In genomic region chr13:24604761-24605591, GRCm38 (mm10) we compare ENCODE assay signal across 8 mouse cellular contexts. TPM values are rescaled to one million over a fixed set of nuclear protein-coding genes. Genes with fewer than 3 reads are reported as not detected.
A peak's percentile ranks its signal among the peaks of the same experiment; 100 is the strongest.
DNase-seq lines count a peak whose midpoint lies in the region; ATAC-seq and TF ChIP-seq lines count a peak whose summit lies in the region.

No protein-coding gene starts in this region.

- peak overlapping the region; percentile 15; the same call in 1 of the 2 replicates for H3K27ac ChIP-seq in heart, embryonic 11.5 days (ENCODE audit: low read depth, low read length)
- H3K27ac ChIP-seq in embryonic facial prominence, embryonic 10.5 days (replicated peaks) = peak overlapping the region; percentile 89
- H3K27ac ChIP-seq in hindbrain, postnatal 0 days = peak overlapping the region; percentile 36

- H3K9me3 ChIP-seq in heart, embryonic 11.5 days (replicated peaks; ENCODE audit: control insufficient read depth, low read length) = no peaks in the 10 kb centered on the region
- H3K9me3 ChIP-seq in embryonic facial prominence, embryonic 10.5 days = no peaks in the 10 kb centered on the region
- H3K9me3 ChIP-seq in hindbrain, postnatal 0 days (ENCODE audit: low read length) = no peaks in the 10 kb centered on the region

- H3K4me2 ChIP-seq in heart, embryonic 11.5 days = peak overlapping the region; percentile 47
- H3K4me2 ChIP-seq in hindbrain, postnatal 0 days (ENCODE audit: low read depth, low read length) = peak overlapping the region; percentile 55

- H3K27me3 ChIP-seq in heart, embryonic 11.5 days (ENCODE audit: control insufficient read depth, insufficient read depth, low read length) = no peaks in the 10 kb centered on the region
- H3K27me3 ChIP-seq in embryonic facial prominence, embryonic 10.5 days (replicated peaks; ENCODE audit: low read depth, poor library complexity, severe bottlenecking) = peaks cover 6% of the 10 kb centered on the region; the same call in 1 of the 2 replicates
- H3K27me3 ChIP-seq in hindbrain, postnatal 0 days (ENCODE audit: insufficient read depth, low read length) = no peaks in the 10 kb centered on the region

- no peak for DNase-seq in heart, postnatal 4 days
- DNase-seq in embryonic facial prominence, embryonic 10.5 days (ENCODE audit: low spot score) = peak; percentile 72
- DNase-seq in hindbrain, postnatal 0 days (ENCODE audit: low spot score) = peak; percentile 47
- DNase-seq in lung, postnatal 4 days = peak; percentile 59 to 72
- DNase-seq in spleen, postnatal 10 days (ENCODE audit: low spot score in 2 of 2) = peak; percentile 44 to 79
- DNase-seq in urinary bladder, adult 18-20 months (ENCODE audit: low spot score in 2 of 2) = no peak
- DNase-seq in frontal cortex, postnatal 14 days (ENCODE audit: low spot score in 2 of 2) = no peak

- ATAC-seq in heart, embryonic 11.5 days (replicated peaks; ENCODE audit: insufficient number of reproducible peaks, low FRiP score, low TSS enrichment) = no peak
- ATAC-seq in hindbrain, postnatal 0 days = peak; percentile 75

- peak overlapping the region; percentile 47; the same call in 1 of the 2 replicates for H3K9ac ChIP-seq in heart, embryonic 11.5 days (ENCODE audit: low read depth, low read length)
- no peak overlapping the region; the same call in 1 of the 2 replicates for H3K9ac ChIP-seq in hindbrain, postnatal 0 days (replicated peaks; ENCODE audit: low read length)

- WGBS in heart, embryonic 11.5 days (ENCODE audit: insufficient replicate concordance) = 8% methylated on average over 20 of the region's 20 CpGs
- under 1% methylated on average over 20 of the region's 20 CpGs for WGBS in embryonic facial prominence, embryonic 10.5 days
- WGBS in hindbrain, postnatal 0 days = 5% methylated on average over 20 of the region's 20 CpGs

- no peaks in the 10 kb centered on the region for H3K36me3 ChIP-seq in heart, embryonic 11.5 days (ENCODE audit: control insufficient read depth, insufficient read depth, low read length)
- H3K36me3 ChIP-seq in embryonic facial prominence, embryonic 10.5 days (replicated peaks) = no peaks in the 10 kb centered on the region
- no peaks in the 10 kb centered on the region for H3K36me3 ChIP-seq in hindbrain, postnatal 0 days (ENCODE audit: insufficient read depth, low read length)

- H3K4me1 ChIP-seq in heart, embryonic 11.5 days (ENCODE audit: control insufficient read depth, insufficient read depth, low read length) = peaks cover 22% of the 10 kb centered on the region
- peaks cover 36% of the 10 kb centered on the region for H3K4me1 ChIP-seq in embryonic facial prominence, embryonic 10.5 days
- 0 out of 2 replicates have a peak, but pooled peaks cover 8% of the 10 kb centered on the region for H3K4me1 ChIP-seq in hindbrain, postnatal 0 days (ENCODE audit: insufficient read depth, low read length)

- no peak for TF ChIP-seq CTCF in hindbrain, postnatal 0 days (IDR thresholded peaks at IDR 0.05; ENCODE audit: low read depth)

- peak overlapping the region; percentile 20; the same call in 1 of the 2 replicates for H3K4me3 ChIP-seq in heart, embryonic 11.5 days (ENCODE audit: low read depth, low read length)
- H3K4me3 ChIP-seq in embryonic facial prominence, embryonic 10.5 days = peak overlapping the region; percentile 52
- H3K4me3 ChIP-seq in hindbrain, postnatal 0 days (ENCODE audit: low read length) = peak overlapping the region; percentile 23

RNA-seq across cellular contexts. Expression of gene Ripor2, which starts 23.0 kb away (rescaled TPM):
- 5.8 and 6.5 TPM in 2 replicates for polyA plus RNA-seq in heart, embryonic 11.5 days (2014; fragmentation: Nextera tagmentation; extraction: Ambion mirVana)
- total RNA-seq in heart, postnatal 4 days (2021) = 10 to 100 TPM; 25.4 to 27.5 TPM
- 2.3 and 2.6 TPM in 2 replicates for polyA plus RNA-seq in embryonic facial prominence, embryonic 10.5 days (2016; fragmentation: Nextera tagmentation; extraction: Ambion mirVana)
- total RNA-seq in hindbrain, postnatal 0 days (2014; rRNA removed) = 32.9 and 34.8 TPM in 2 replicates
- 12.5 and 13.1 TPM in 2 replicates for polyA plus RNA-seq in hindbrain, postnatal 0 days (2015; fragmentation: Nextera tagmentation; extraction: Ambion mirVana)

Comparison
In these comparisons a context has a peak if more than half of its experiments do, and no peak if none do; other contexts are left out.
1. H3K27ac ChIP-seq: peak in every context shown above with its lines; median percentile 89 in embryonic facial prominence, embryonic 10.5 days; 36 in hindbrain, postnatal 0 days; 15 in heart, embryonic 11.5 days.
2. DNase-seq: peak in embryonic facial prominence, embryonic 10.5 days (single experiment), hindbrain, postnatal 0 days (single experiment), lung, postnatal 4 days (2 of 2) and spleen, postnatal 10 days (2 of 2); none in heart, postnatal 4 days (single experiment), urinary bladder, adult 18-20 months (0 of 2) and frontal cortex, postnatal 14 days (0 of 2).
3. Peak in every context shown above with its lines, with median percentiles within 50 percentile points of each other: H3K4me3 ChIP-seq.